Mouse (Mus musculus): Measurements from ENCODE around the gene Pnma1. TPM values are rescaled to one million over a fixed set of nuclear protein-coding genes. Genes with fewer than 3 reads are reported as not detected.

Gene Pnma1
- total RNA-seq, 4 experiments from 2014 or later = 0.11 TPM; not detected in 2

GRCm38 (mm10) chr12:84154786-84155522, 6.7 kb upstream of the Pnma1 start:
- peak; percentile 74 for DNase-seq (ENCODE audit: low spot score)

GRCm38 (mm10) chr12:84153414-84153813, 5.1 kb upstream of the Pnma1 start:
- no peak for DNase-seq (ENCODE audit: low spot score)

DNA sequence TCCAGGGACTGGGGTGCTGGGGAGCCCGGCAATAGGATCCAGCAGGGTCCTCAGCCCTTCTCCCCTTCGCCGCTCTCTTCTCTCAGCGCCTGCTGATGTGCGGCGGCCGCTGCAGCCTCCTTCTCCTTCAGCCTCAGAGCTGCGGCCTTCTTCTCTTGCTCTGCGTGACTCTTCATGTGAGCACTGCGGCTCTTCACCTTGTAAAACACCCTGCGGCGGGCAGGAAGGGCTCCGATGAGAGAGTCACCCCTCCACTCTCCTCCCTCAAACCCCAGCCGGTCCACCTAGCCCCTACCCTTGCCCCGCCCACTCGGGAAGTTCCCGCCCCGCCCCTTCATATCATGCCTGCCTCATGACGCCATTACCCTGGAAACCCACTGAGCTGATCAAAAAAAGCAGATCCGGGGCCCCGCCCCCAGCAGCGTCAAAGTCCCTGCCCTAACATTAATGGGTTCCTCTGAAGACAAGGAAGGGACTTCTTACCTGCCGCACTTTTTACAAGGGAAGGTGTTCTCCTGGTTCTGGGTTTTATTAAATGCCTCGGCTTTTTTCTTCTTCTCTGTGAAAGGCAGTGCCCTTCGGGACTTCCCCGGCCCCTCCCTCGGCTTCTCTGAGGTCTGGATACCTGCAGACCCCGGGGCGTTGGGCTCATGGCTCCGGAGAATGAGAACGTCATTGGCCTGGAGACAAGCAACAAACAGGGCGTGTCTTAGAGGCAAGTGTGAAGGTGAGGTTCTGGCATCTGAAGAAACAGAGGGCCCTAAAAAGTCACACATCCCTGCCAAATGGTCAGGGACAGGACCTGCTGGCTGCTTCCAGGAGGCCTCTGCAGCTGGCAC, 4.3 kb upstream of the Pnma1 start:
- DNase-seq (ENCODE audit: low spot score) = no peak

GRCm38 (mm10) chr12:84151911-84152310, 3.6 kb upstream of the Pnma1 start:
- no peak for DNase-seq (ENCODE audit: low spot score)

DNA sequence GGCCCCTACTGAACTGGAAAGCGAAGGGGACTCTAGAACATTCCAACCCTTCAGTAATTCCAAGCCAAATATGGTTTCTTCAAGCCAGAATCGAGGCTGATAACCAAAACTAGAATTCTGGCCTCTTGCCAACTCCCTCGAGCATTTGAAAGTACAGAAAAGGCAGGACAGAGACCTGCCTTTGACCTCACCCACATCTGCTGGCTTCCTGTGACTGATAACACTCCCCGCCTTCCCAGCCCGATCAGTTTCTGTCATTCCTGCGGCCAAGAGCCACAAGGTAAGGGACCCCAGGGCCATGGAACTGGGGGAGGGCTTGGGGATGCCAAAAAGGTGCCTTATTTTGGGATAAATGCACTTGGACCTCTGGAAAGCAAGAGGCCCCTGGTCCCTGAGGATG, 2.7 kb upstream of the Pnma1 start:
- DNase-seq (ENCODE audit: low spot score) = no peak

- no peak for DNase-seq (ENCODE audit: low spot score)
These were observed 1.7 kb upstream of the Pnma1 start for GRCm38 (mm10) chr12:84149971-84150370.

GRCm38 (mm10) chr12:84148622-84149012, 328 bp upstream of the Pnma1 start:
- no peak for DNase-seq (ENCODE audit: low spot score)

DNA sequence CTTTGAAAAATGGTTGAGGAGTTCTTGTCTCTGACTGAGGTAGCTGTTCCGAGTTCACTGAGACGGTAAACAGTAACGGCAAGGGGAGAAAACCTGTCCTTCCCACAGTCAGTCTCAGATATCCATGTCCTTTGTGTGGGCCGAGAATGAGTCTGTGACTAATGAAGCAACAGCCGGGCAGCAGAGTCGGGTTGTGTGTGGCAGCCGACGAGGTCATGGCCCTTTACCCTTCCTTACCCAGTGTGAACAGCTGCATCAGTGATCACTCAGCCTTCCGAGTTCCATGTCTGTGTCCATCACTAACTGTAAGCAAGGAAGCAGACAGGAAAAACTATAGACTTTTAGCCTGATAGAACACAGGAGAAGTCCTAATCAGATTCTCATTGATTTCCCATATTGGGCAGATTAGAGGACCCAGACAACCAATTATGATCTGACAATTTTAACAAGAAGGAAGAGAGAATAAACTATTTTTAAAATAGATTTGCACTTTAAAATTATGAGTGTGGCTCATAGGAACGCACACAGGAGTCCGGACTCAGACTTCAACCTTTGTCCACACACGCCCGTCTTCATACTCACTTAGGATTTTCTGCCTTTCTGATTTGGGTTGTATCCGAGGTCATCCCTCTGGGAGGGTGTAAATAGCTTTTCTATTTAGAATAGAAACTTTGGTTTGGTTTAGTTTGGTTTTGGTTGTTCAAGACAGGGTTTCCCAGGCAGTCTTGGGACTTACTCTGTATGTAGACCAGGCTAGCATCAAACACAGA, 5.8 kb downstream of the Pnma1 start:
- DNase-seq (ENCODE audit: low spot score) = no peak

GRCm38 (mm10) chr12:84141271-84141670, 7.0 kb downstream of the Pnma1 start:
- no peak for DNase-seq (ENCODE audit: low spot score)

DNA sequence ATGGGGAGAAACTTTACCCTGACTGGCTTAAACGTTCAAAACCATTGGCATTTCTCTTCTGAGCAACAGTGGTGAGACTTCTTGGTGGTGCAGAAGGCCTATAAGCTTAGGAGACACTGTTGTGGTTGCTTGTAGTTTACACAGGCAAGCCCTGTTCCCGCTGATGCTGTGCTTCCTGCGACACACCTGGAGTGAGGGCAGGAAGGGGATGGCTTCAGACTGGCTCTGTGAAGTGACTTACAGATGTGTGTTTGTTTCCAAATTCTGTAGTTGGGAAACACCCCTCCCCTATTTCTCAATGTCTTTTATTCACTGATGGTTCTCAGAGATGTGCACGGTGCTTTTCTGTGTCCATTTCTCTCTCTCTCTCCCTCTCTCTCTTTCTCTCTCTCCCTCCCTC, 8.2 kb downstream of the Pnma1 start:
- no peak for DNase-seq (ENCODE audit: low spot score)

DNA sequence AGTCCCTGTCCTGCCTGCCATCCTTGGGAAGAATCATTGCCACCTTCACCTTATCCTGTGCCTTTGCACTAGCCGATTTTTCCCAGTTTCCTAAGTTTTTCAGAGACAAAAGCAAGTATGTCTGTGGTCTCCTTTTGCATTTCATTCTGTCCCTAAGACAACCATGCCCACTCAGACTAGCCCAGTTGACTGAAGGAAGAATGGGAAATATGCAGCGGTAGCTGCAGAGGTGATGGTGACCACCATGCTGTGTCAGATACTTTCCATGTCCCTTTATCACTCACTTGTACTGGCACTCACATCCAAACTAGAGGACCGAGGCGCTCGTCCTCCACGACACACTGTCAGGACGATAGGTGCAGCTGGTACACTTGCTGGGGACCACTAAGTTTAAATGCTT, 11.2 kb downstream of the Pnma1 start:
- no peak for DNase-seq (ENCODE audit: low spot score)

- no peak for DNase-seq (ENCODE audit: low spot score)
These were observed 16.0 kb downstream of the Pnma1 start for GRCm38 (mm10) chr12:84132265-84132664.

DNA sequence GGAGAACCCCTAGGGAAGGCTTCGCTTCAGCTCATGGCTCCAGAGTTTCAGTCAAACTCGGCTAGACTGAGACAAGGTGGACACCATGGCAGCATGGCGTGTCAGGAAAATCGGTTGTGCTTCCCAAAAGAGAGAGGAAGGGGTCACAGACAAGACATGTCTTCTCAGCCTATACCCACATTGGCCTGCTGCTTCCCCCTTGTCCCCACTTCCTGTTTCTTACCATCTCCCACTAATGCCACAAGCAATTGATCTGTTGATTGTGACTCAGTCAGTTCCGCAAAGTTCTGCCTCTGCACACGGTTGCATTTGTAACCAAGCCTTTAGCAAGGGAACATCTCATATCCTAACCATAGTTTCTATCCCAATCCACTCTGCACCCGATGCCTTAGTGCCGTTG, 18.4 kb downstream of the Pnma1 start:
- DNase-seq (ENCODE audit: low spot score) = no peak

GRCm38 (mm10) chr12:84128576-84128975, 19.7 kb downstream of the Pnma1 start:
- no peak for DNase-seq (ENCODE audit: low spot score)

- DNase-seq (ENCODE audit: low spot score) = no peak
These were observed 21.4 kb downstream of the Pnma1 start for GRCm38 (mm10) chr12:84126899-84127298.

DNA sequence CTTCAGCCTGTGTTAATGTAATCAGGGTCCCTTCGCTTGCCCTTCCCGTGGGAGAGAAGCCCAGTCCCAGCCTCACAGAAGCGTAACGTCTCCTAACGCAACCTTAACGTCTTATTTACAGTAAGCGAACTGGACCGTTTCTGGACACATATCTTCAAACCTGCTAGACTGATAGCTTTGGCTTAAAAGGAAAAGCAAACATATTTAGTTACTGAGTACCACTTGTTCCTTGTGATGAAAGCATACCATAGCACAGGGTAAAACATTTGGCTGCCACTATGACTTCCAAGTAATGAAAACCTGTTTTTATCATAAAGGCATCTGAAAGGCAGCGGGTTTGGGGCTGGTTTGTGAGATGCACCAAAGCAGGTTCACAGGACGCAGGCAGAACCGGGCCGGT, 22.4 kb downstream of the Pnma1 start:
- DNase-seq (ENCODE audit: low spot score) = no peak

DNA sequence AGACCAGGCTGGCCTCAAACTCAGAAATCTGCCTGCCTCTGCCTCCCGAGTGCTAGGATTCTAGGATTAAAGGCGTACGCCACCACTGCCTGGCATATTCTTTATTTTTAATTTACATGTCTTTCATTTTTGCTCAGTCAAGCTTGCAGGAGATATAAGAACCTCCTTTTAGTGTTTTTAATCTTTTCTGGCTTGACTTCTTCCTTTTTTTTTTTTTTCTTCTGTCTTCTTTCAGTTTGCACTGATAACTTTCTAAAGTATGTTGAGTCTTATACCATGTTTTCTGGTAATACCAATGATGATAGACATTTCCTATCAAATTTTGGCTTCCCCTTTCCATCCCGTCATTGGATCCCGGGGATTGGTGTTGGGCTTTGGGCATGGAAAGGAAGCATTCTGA, 28.7 kb downstream of the Pnma1 start:
- DNase-seq (ENCODE audit: low spot score) = no peak

GRCm38 (mm10) chr12:84114153-84114994, 33.9 kb downstream of the Pnma1 start, which contains the start of gene Dnal1:
Gene Dnal1, plus strand, starts transcription at chr12:84114366.
- peak; percentile 83 for DNase-seq (ENCODE audit: low spot score)

DNA sequence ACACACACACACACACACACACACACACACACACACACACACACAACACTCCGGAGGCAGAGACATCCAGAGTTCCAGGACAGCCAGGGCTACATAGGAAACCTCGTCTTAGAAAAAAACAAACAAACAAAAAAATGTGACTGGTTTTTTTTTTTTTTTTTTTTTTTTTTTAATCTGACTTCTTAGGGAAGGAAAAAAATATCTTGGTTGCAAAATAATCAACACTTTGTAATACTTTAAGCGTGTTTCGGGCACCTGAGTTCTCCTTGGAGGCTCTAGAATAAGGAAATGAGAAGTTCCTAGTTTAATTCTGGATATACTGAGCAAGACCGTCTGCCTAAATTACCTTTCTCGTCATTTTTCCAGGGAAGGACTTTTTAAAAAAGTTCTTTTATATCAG, 34.6 kb downstream of the Pnma1 start:
- DNase-seq (ENCODE audit: low spot score) = no peak

GRCm38 (mm10) chr12:84110814-84111213, 37.5 kb downstream of the Pnma1 start:
- DNase-seq (ENCODE audit: low spot score) = no peak

GRCm38 (mm10) chr12:84109924-84110323, 38.4 kb downstream of the Pnma1 start:
- DNase-seq (ENCODE audit: low spot score) = no peak
